Mouse (Mus musculus) forebrain, embryonic 15.5 days (tissue): ENCODE measurements around the gene Cd320. TPM values are rescaled to one million over a fixed set of nuclear protein-coding genes. Genes with fewer than 3 reads are reported as not detected.
A peak's percentile ranks its signal among the peaks of the same experiment; 100 is the strongest.
"Not testable (repeated sequence)": the region's sequence is repeated elsewhere in the genome, so short reads cannot be mapped to it uniquely, and the experiment has no call there.

Source experiments
- ATAC-seq: fragments of 200-750 bp; cut with Nextera tagmentation; replicated peaks from 2 replicates; pipeline ENCODE4 v1.8.0; 2017; ENCODE audit warnings: mild to moderate bottlenecking, moderate TSS enrichment, moderate library complexity
- H3K27ac ChIP-seq: fragments of 300-500 bp; sonication (generic); replicated peaks from 2 replicates; pipeline ENCODE4 v1.5.1; 2015; ENCODE audit warnings: mild to moderate bottlenecking, inconsistent platforms
- H3K27me3 ChIP-seq: fragments of 300-500 bp; sonication (generic); 2 replicates; pipeline ENCODE4 v1.6.1; 2015; ENCODE audit warnings: inconsistent platforms
- H3K36me3 ChIP-seq: fragments of 300-500 bp; sonication (generic); 2 replicates; pipeline ENCODE4 v1.6.1; 2015; ENCODE audit warnings: mild to moderate bottlenecking, inconsistent platforms
- H3K4me1 ChIP-seq: fragments of 300-500 bp; sonication (generic); 2 replicates; pipeline ENCODE4 v1.6.1; 2015; ENCODE audit warnings: inconsistent platforms
- H3K4me2 ChIP-seq: fragments of 300-500 bp; sonication (generic); replicated peaks from 2 replicates; pipeline ENCODE4 v1.6.1; 2015; ENCODE audit warnings: mild to moderate bottlenecking, inconsistent platforms
- H3K4me3 ChIP-seq: fragments of 300-500 bp; sonication (generic); 2 replicates; pipeline ENCODE4 v1.5.1; 2015; ENCODE audit warnings: mild to moderate bottlenecking, inconsistent platforms
- H3K9ac ChIP-seq: fragments of 300-500 bp; sonication (generic); replicated peaks from 2 replicates; pipeline ENCODE4 v1.6.1; 2015; ENCODE audit warnings: mild to moderate bottlenecking, inconsistent platforms
- H3K9me3 ChIP-seq: fragments of 300-500 bp; sonication (generic); 2 replicates; pipeline ENCODE4 v1.6.1; 2016; ENCODE audit warnings: inconsistent platforms
- WGBS: fragments of 180-500 bp; shearing (Covaris S2); methylation state at CpG from one replicate; pipeline ENCODE4 v1.1.7; 2015; ENCODE audit warnings: mixed read lengths; 5-methylcytosine and 5-hydroxymethylcytosine counted together
- polyA plus RNA-seq: library from polyadenylated mRNA; unstranded; fragments of >200 nt; fragmentation: Nextera tagmentation; extraction: Ambion mirVana; gene quantifications from 2 replicates; pipeline ENCODE4 v1.2.1, GENCODE M21; 2015

The Cd320 gene
- polyA plus RNA-seq, 1 experiment from 2014 or later = 60.7 TPM

DNA sequence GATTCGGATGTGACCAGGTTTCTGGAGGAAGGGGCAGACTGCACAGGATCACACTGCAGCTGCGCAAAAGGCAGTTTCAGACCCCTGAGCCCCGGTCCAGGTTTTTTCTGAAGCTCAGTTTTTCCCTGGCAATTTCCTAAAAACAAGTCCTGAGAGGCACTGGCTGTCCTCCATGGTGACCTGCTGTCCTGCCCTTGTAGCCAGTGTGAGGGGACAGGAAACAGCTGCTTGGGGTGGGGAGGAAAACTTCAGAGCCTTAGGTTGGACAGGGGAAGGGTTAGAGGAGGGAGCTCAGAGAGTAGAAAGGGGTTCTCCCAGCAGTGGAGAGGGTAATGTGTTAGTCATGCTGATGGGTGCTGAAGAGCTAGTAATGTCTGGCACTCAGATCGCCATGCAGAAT lies 29.9 kb upstream of the Cd320 start:
- ATAC-seq = no peak
- Histone ChIP-seq H3K4me3 (no peak overlapping the region), H3K27ac (no peak overlapping the region), H3K9ac (no peak overlapping the region), H3K4me2 (no peak overlapping the region), H3K9me3 (no peaks in the 10 kb centered on the region), H3K27me3 (no peaks in the 10 kb centered on the region; the same call in 1 of the 2 replicates), H3K4me1 (peaks cover 14% of the 10 kb centered on the region), H3K36me3 (no peaks in the 10 kb centered on the region)
- 75% methylated on average over 4 of the region's 4 CpGs for WGBS

DNA sequence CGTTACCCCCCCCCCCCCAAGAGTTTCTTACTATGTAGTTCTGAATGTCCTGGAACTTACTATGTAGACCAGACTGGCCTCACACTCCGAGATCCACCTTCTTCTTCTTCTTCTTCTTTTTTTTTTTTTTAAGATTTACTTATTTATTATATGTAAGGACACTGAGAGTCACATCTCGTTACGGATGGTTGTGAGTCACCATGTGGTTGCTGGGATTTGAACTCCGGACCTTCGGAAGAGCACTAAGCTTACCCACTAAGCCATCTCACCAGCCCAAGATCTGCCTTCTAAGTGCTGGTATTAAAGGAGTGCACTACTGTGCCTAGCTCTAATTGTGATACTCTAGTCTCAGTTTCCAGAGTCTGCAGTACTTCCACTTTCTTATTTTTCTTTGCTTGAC lies 27.5 kb upstream of the Cd320 start:
- Histone ChIP-seq H3K27me3 (no peaks in the 10 kb centered on the region), H3K4me3 (no peak overlapping the region), H3K4me2 (no peak overlapping the region), H3K9me3 (no peaks in the 10 kb centered on the region), H3K9ac (no peak overlapping the region), H3K27ac (no peak overlapping the region), H3K4me1 (peaks cover 26% of the 10 kb centered on the region), H3K36me3 (peaks cover 14% of the 10 kb centered on the region)
- WGBS = 95% methylated on average over 6 of the region's 6 CpGs
- no peak for ATAC-seq

DNA sequence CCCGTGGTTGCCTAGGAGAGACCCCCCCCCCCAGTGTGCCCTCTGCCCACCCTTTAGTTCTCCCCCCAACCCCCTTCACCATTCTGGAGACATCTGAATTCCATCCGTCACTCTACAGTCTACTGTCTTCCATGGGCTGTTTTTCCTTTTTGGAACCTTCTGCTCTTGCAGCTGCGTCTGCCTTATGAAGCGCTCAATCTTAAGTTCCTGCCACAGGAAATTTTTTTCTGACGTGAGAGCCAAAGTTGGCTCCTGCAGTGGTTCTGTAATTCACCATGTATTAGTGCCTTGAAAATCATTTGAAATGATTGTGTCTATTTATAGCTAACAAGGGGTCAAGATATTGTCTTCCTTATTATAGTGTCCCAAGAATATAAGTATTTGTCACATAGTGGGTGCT lies 26.3 kb upstream of the Cd320 start:
- Histone ChIP-seq H3K4me1 (peaks cover 29% of the 10 kb centered on the region), H3K9ac (0 out of 2 replicates have a peak overlapping the region, but pooled peaks have one; percentile 70), H3K4me3 (peak overlapping the region; percentile 66), H3K9me3 (no peaks in the 10 kb centered on the region), H3K27me3 (no peaks in the 10 kb centered on the region), H3K4me2 (peak overlapping the region; percentile 83), H3K27ac (peak overlapping the region; percentile 92; the same call in 1 of the 2 replicates), H3K36me3 (peaks cover 26% of the 10 kb centered on the region)
- ATAC-seq = no peak
- WGBS = 65% methylated on average over 5 of the region's 5 CpGs

DNA sequence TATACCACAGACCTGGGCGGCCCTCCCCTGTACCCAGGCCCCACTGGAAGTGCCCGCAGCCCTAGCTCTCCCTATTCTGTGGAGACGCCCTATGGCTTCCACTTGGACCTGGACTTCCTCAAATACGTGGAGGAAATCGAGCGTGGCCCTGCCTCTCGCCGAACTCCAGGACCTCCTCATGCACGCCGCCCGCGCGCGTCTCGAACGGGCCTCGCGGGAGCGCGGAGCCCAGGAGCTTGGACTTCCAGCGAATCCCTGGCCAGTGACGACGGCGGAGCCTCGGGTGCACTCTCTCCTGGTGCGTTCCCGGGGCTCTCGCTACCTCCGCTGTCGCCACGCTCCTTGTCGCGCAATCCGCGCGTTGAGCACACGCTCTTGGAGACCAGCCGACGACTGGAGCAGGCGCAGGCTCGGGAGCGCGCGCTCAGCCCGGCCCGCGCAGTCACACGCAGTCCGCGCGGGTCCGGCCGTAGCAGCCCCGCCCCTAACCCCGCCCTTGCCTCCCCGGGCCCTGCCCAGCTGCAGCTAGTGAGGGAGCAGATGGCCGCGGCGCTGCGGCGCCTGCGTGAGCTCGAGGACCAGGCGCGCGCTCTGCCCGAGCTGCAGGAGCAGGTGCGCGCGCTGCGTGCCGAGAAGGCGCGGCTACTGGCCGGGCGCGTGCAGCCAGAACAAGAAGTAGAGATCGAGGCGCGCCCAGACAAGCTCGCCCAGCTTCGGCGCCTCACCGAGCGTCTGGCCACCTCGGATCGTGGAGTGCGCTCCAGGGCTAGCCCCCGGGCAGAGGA lies 25.5 kb upstream of the Cd320 start:
- WGBS = under 1% methylated on average over 87 of the region's 89 CpGs
- Histone ChIP-seq H3K9me3 (no peaks in the 10 kb centered on the region), H3K27me3 (no peaks in the 10 kb centered on the region), H3K9ac (peak overlapping the region; percentile 70), H3K4me1 (peaks cover 35% of the 10 kb centered on the region), H3K36me3 (peaks cover 34% of the 10 kb centered on the region), H3K27ac (peak overlapping the region; percentile 92), H3K4me3 (peak overlapping the region; percentile 66), H3K4me2 (peak overlapping the region; percentile 83)
- peak; percentile 97 for ATAC-seq

DNA sequence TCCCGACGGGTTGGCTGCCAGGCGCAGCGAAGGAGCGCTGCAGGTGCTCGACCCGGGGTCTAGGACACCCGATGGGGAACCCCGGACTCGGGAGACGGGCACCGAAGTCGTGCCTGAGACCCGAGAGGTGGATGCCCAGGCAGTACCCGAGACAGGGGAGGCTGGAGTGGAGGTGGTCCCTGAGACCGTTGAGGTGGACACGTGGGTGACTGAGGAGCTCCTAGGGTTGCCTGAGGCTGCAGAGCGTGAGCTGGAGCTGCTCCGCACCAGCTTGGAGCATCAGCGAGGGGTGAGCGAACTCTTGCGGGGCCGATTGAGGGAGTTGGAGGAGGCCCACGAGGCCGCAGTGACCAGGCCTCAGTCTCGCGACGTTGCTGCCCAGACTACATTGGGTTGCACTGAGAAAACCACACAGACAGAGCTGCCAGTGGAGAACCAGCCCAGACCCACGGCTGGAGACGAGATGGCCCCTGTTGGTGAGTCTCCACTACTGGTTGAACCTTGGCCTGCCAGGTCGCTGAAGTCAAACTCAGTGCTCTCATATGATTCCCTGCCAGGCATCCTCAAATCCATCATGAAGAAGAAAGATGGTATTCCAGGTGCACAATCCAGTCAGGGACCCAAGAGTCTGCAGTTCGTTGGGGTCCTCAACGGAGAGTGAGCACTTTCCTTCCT lies 24.8 kb upstream of the Cd320 start:
- H3K4me1 ChIP-seq = peaks cover 43% of the 10 kb centered on the region
- H3K9ac ChIP-seq = peak overlapping the region; percentile 70
- H3K36me3 ChIP-seq = peaks cover 41% of the 10 kb centered on the region
- WGBS = 20% methylated on average over 33 of the region's 33 CpGs
- peak overlapping the region; percentile 83 for H3K4me2 ChIP-seq
- ATAC-seq = peak; percentile 62
- H3K27me3 ChIP-seq = no peaks in the 10 kb centered on the region
- H3K27ac ChIP-seq = peak overlapping the region; percentile 92
- no peaks in the 10 kb centered on the region for H3K9me3 ChIP-seq
- peak overlapping the region; percentile 66 for H3K4me3 ChIP-seq

DNA sequence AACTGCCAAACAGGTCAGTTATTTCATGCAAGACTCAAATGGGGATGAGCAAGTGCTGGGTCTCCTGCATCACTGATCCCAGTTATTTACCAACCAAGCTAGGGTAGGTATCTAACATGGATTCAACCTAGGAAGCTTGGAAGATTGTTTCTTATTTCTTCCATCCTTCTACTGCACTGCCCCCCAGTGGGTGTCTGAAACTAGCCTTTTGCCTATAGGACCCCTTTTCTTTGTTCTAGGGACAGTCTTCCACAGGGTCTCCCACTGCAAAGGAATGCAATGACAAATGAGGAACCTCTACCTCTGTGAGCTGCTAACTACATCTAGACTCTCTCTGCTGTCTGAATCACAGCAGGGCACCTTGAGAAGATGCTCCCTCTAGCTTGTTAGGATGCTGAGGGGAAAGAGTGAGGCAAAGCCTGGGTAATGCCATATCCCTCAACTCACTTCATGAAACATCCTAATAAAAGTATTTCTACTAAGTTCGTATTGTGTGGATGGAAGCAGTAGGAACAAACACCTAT lies 20.4 kb upstream of the Cd320 start:
- Histone ChIP-seq H3K27ac (no peak overlapping the region), H3K9ac (no peak overlapping the region), H3K4me3 (no peak overlapping the region), H3K9me3 (no peaks in the 10 kb centered on the region), H3K4me2 (0 out of 2 replicates have a peak overlapping the region, but pooled peaks have one; percentile 63), H3K4me1 (peaks cover 63% of the 10 kb centered on the region), H3K27me3 (no peaks in the 10 kb centered on the region), H3K36me3 (peaks cover 41% of the 10 kb centered on the region)
- ATAC-seq = no peak
- WGBS = 65% methylated on average over 1 of the region's 1 CpGs

DNA sequence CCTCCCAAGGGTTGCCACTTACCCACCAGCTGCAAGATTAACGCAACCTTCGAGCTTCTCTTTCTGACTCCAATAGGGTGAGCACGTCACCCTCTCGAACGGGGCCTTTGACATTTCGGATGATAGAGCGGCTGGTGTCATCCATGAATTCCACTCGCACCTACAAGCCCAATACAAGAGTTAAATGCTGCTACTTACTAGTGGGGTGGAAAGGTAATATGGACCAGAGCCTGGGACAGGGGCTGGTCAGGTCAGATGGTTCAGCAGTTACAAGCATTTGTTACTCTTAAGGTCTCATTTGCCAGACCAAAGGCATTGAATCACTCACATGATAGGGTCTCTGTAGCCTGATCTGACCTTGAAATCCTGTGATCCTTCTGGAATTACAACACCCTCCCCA lies 19.7 kb upstream of the Cd320 start:
- Histone ChIP-seq H3K36me3 (peaks cover 41% of the 10 kb centered on the region), H3K4me2 (peak overlapping the region; percentile 63), H3K4me1 (peaks cover 60% of the 10 kb centered on the region), H3K4me3 (peak overlapping the region; percentile 82), H3K9ac (peak overlapping the region; percentile 78)
- H3K9me3 ChIP-seq, H3K27ac ChIP-seq, ATAC-seq, H3K27me3 ChIP-seq: not testable (repeated sequence)
- 82% methylated on average over 8 of the region's 8 CpGs for WGBS

DNA sequence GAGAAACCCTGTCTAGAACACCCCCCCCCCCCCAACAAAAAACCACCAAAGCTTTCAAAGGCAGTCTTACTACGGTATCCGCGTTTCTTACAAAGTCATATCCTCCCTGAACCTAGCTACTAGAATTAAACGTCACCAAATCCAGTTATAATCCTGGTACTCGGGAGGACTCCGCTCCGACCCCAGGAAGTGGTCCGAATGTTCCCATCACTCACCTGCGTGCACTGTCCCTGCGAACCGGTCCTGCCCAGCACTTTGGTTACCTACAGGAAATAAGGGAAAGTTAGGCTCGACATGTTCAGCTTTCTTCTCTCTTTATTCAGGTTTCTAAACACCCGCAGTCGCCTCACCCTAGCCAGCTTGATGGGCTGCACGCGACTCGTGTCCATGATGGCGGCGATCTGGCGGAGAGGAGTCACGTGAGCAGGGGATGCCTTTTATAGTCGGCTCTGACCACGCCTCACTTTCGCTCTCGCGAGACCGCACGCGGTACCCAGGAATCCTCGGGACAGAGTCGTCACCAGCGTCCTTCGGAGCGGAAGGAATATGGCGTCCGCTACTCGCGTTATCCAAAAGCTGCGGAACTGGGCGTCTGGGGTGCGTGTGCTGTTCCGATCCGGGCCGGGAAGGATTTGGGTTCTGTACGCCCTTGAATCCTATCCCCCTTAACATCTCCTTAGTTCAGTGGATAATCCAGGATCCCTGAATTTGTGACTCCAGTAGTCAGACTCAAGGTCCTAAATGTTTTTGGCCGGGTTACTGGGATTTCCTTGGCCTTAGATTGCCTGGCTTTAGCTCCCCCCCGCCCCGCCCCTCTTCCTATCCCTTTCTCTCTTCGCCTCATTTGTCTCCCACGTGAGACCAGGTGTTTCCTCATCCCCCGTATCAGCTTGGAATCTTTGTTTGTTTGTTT lies 18.6 kb upstream of the Cd320 start, which contains the start of the genes Rps28 and Ndufa7:
Rps28 (minus strand) TSS at position 479 of the 913 bp plus-strand sequence.
Ndufa7 (plus strand) TSS at position 489 of the 913 bp plus-strand sequence.
- Histone ChIP-seq H3K27ac (peak within 1 kb of the TSS; percentile 92), H3K4me2 (peak within 1 kb of the TSS; percentile 69), H3K27me3 (no peaks in the 10 kb centered on the region), H3K9me3 (no peaks in the 10 kb centered on the region), H3K4me3 (peak within 1 kb of the TSS; percentile 82), H3K36me3 (peaks cover 38% of the 10 kb centered on the region), H3K9ac (peak within 1 kb of the TSS; percentile 82), H3K4me1 (peaks cover 58% of the 10 kb centered on the region)
- WGBS = under 1% methylated on average over 51 of the region's 51 CpGs
- peak; percentile 95 for ATAC-seq

DNA sequence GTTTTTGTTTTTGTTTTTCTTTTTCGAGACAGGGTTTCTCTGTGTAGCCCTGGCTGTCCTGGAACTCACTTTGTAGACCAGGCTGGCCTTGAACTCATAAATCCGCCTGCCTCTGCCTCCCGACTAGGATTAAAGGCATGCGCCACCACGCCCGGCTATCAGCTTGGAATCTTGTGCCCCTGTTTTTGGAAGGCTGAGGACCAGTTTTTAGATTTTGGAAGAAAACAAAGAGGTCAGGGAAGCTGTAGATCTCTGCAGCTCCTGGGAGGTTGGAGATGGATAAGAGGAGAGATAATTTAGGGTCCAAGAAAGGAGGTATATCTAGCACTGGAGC lies 17.9 kb upstream of the Cd320 start:
- WGBS = 6% methylated on average over 6 of the region's 6 CpGs
- H3K9me3 ChIP-seq, H3K27me3 ChIP-seq, ATAC-seq: not testable (repeated sequence)
- peaks cover 37% of the 10 kb centered on the region for H3K36me3 ChIP-seq
- H3K4me1 ChIP-seq = peaks cover 58% of the 10 kb centered on the region
- peak overlapping the region; percentile 82 for H3K9ac ChIP-seq
- H3K4me2 ChIP-seq = peak overlapping the region; percentile 69
- H3K4me3 ChIP-seq = peak overlapping the region; percentile 82
- peak overlapping the region; percentile 92 for H3K27ac ChIP-seq

DNA sequence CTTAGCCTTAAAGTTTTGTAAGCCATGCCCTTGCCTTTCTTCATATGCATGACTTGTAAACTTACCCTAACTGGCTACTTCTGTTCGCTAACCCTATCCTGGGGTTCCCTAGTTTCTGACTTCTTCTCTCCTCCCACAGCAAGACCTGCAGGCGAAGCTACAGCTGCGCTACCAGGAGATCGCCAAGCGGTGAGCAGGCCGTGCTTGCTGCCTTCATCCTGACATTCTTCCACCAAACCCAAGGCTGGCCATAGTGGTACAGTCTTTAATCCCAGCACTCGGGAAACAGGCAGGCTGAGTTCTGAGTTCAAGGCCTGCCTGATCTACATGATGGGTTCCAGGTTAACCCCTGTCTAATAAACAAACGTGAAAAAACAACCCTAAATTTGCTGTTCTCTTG lies 17.4 kb upstream of the Cd320 start:
- Histone ChIP-seq H3K9ac (peak overlapping the region; percentile 82; the same call in 1 of the 2 replicates), H3K4me2 (peak overlapping the region; percentile 69), H3K4me1 (peaks cover 53% of the 10 kb centered on the region), H3K9me3 (no peaks in the 10 kb centered on the region), H3K36me3 (peaks cover 37% of the 10 kb centered on the region), H3K4me3 (peak overlapping the region; percentile 82), H3K27ac (no peak overlapping the region), H3K27me3 (no peaks in the 10 kb centered on the region)
- ATAC-seq = no peak
- 83% methylated on average over 8 of the region's 8 CpGs for WGBS

DNA sequence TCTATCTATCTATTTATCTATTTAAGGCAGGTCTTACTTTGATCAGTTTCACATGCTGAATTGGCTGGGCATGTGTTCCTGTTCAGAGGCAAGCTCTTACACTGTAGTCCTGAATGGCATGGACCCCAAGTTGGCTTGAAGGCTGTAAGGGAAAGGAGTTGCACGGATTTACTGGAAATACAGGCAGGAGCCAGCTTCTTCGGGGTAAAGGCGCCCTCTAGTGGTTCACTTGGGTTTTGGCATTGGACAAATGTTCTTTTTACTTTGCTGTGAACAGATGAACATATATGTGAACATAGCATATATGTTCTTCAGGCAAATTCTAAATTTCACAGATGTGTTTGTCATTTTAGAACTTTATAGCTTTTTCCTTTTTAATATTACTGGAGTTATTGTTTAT lies 16.0 kb upstream of the Cd320 start:
- Histone ChIP-seq H3K9me3 (no peaks in the 10 kb centered on the region), H3K4me2 (no peak overlapping the region), H3K27me3 (no peaks in the 10 kb centered on the region), H3K9ac (no peak overlapping the region), H3K4me1 (peaks cover 44% of the 10 kb centered on the region), H3K27ac (no peak overlapping the region), H3K4me3 (no peak overlapping the region), H3K36me3 (peaks cover 35% of the 10 kb centered on the region)
- WGBS = under 1% methylated on average over 3 of the region's 3 CpGs
- no peak for ATAC-seq
